Mouse (Mus musculus): ENCODE results near the gene Atg101.

- no peak for TF ChIP-seq EP300 (IDR thresholded peaks at IDR 0.05; ENCODE audit: insufficient read depth, low read depth, low read length)
- no peak for TF ChIP-seq POLR2A (IDR thresholded peaks at IDR 0.05; ENCODE audit: insufficient read depth, low read length)
Observed at GRCm38 (mm10) chr15:101312006-101312405, 27.9 kb downstream of the Atg101 start.

Data from ES-Bruce4 (cell line).